21 mouse cellular contexts compared by ENCODE assay signal in the genomic region with DNA sequence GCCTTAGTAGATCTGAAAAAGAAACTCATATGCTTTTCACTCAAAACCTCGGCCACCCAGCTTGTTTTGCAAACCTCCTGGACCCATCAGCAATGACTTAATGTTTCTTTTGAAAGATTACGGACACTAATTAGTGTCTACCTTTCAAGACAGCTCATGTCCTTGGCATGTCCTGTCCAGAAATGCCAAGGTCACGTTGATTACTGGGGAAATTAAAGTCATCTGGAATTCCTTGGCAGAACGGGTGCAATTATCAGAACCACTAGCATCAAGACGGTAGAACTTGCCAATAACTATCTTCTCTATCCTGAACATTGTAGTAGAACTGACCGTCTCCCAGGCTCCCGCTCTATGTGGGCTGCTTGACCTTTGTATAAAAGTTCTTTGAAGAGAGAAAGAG.
"Had no signal": no experiment of that assay in that cellular context is flagged by ENCODE, and none has a peak within 500 bp of the region (broad histone marks: within the 10 kb centered on the region; RNA-seq: fewer than 3 reads in every experiment).

No protein-coding gene starts in this region.

- H3K9ac ChIP-seq: limb, embryonic 13.5 days; liver, embryonic 12.5 days; liver, embryonic 15.5 days; midbrain, embryonic 12.5 days; midbrain, embryonic 15.5 days; neural tube, embryonic 12.5 days; neural tube, embryonic 15.5 days had no signal

- H3K9me3 ChIP-seq: limb, embryonic 10.5 days; limb, embryonic 13.5 days; liver, embryonic 12.5 days; liver, embryonic 15.5 days; midbrain, embryonic 12.5 days; midbrain, embryonic 15.5 days; neural tube, embryonic 12.5 days; neural tube, embryonic 15.5 days had no signal

- H3K27ac ChIP-seq: kidney, postnatal 0 days; layer of hippocampus, adult 2 months; limb, embryonic 10.5 days; limb, embryonic 13.5 days; liver, embryonic 12.5 days; liver, embryonic 15.5 days; macrophage; midbrain, embryonic 12.5 days; midbrain, embryonic 15.5 days; neural tube, embryonic 12.5 days; neural tube, embryonic 15.5 days; stomach, postnatal 0 days had no signal

- H3K27me3 ChIP-seq: limb, embryonic 13.5 days; liver, embryonic 12.5 days; liver, embryonic 15.5 days; midbrain, embryonic 12.5 days; midbrain, embryonic 15.5 days; neural tube, embryonic 12.5 days; neural tube, embryonic 15.5 days had no signal

- DNase-seq: kidney, postnatal 25 days; layer of hippocampus, adult 9-11 months; liver; lung, adult 2 months; right cerebral cortex, adult 18-20 months; right cerebral cortex, postnatal 14 days; right cerebral cortex, postnatal 4 days; thymus, adult 18-20 months; thymus, postnatal 36 days had no signal

- H3K4me2 ChIP-seq: limb, embryonic 13.5 days; liver, embryonic 12.5 days; liver, embryonic 15.5 days; midbrain, embryonic 12.5 days; midbrain, embryonic 15.5 days; neural tube, embryonic 12.5 days; neural tube, embryonic 15.5 days had no signal

- H3K36me3 ChIP-seq: limb, embryonic 10.5 days; limb, embryonic 13.5 days; liver, embryonic 12.5 days; liver, embryonic 15.5 days; midbrain, embryonic 12.5 days; midbrain, embryonic 15.5 days; neural tube, embryonic 12.5 days; neural tube, embryonic 15.5 days had no signal

- ATAC-seq: liver, embryonic 12.5 days; midbrain, embryonic 15.5 days had no signal

- H3K4me1 ChIP-seq: limb, embryonic 10.5 days; limb, embryonic 13.5 days; liver, embryonic 12.5 days; liver, embryonic 15.5 days; midbrain, embryonic 12.5 days; midbrain, embryonic 15.5 days; neural tube, embryonic 12.5 days; neural tube, embryonic 15.5 days had no signal

- H3K4me3 ChIP-seq: layer of hippocampus, adult 2 months; limb, embryonic 10.5 days; limb, embryonic 13.5 days; liver, embryonic 12.5 days; liver, embryonic 15.5 days; midbrain, embryonic 12.5 days; midbrain, embryonic 15.5 days; neural tube, embryonic 12.5 days; neural tube, embryonic 15.5 days had no signal
